Mouse (Mus musculus) intestine, embryonic 15.5 days (tissue): Measurements from ENCODE around the gene Tnnt2. TPM values are rescaled to one million over a fixed set of nuclear protein-coding genes. Genes with fewer than 3 reads are reported as not detected.

Experiments
- ATAC-seq: fragments of 200-750 bp; cut with Nextera tagmentation; 2 replicates; pipeline ENCODE4 v1.8.0; 2017; ENCODE audit warnings: moderate TSS enrichment, moderate library complexity
- H3K27ac ChIP-seq: fragments of 300-500 bp; sonication (generic); 2 replicates; pipeline ENCODE4 v1.5.1; 2015; ENCODE audit warnings: mild to moderate bottlenecking, inconsistent platforms
- H3K27me3 ChIP-seq: fragments of 300-500 bp; sonication (generic); replicated peaks from 2 replicates; pipeline ENCODE4 v1.6.1; 2015; ENCODE audit warnings: inconsistent platforms
- H3K36me3 ChIP-seq: fragments of 300-500 bp; sonication (generic); 2 replicates; pipeline ENCODE4 v1.6.1; 2015; ENCODE audit warnings: inconsistent platforms
- H3K4me1 ChIP-seq: fragments of 300-500 bp; sonication (generic); replicated peaks from 2 replicates; pipeline ENCODE4 v1.6.1; 2015; ENCODE audit warnings: inconsistent platforms
- H3K4me2 ChIP-seq: fragments of 300-500 bp; sonication (generic); replicated peaks from 2 replicates; pipeline ENCODE4 v1.6.1; 2015; ENCODE audit warnings: mild to moderate bottlenecking, inconsistent platforms
- H3K4me3 ChIP-seq: fragments of 300-500 bp; sonication (generic); replicated peaks from 2 replicates; pipeline ENCODE4 v1.5.1; 2015; ENCODE audit warnings: inconsistent platforms
- H3K9ac ChIP-seq: fragments of 300-500 bp; sonication (generic); 2 replicates; pipeline ENCODE4 v1.6.1; 2015; ENCODE audit warnings: inconsistent platforms
- H3K9me3 ChIP-seq: fragments of 300-500 bp; sonication (generic); 2 replicates; pipeline ENCODE4 v1.6.1; 2016; ENCODE audit warnings: inconsistent platforms
- WGBS: fragments of 180-500 bp; shearing (Covaris S2); methylation state at CpG from one replicate; pipeline ENCODE4 v1.1.7; 2015; 5-methylcytosine and 5-hydroxymethylcytosine counted together
- polyA plus RNA-seq: library from polyadenylated mRNA; unstranded; fragments of >200 nt; fragmentation: Nextera tagmentation; extraction: Ambion mirVana; gene quantifications from 2 replicates; pipeline ENCODE4 v1.2.1, GENCODE M21; 2015

Gene Tnnt2
- polyA plus RNA-seq: 16.4 and 17.4 TPM in 2 replicates

- Histone ChIP-seq H3K4me1 (peaks cover 16% of the 10 kb centered on the region; the same call in 1 of the 2 replicates), H3K27ac (peak within 1 kb of the TSS; percentile 14; the same call in 1 of the 2 replicates), H3K27me3 (no peaks in the 10 kb centered on the region), H3K9ac (no peak within 1 kb of the TSS), H3K36me3 (no peaks in the 10 kb centered on the region), H3K9me3 (no peaks in the 10 kb centered on the region), H3K4me3 (no peak within 1 kb of the TSS), H3K4me2 (no peak within 1 kb of the TSS)
- ATAC-seq: peak; percentile 35; the same call in 1 of the 2 replicates
- 24% methylated on average over 9 of the region's 9 CpGs for WGBS
Observed at GRCm38 (mm10) chr1:135835716-135836483, at the start of gene Tnnt2. Gene Tnnt2 (plus strand): TSS chr1:135836354.

GRCm38 (mm10) chr1:135787799-135788198, 48.4 kb upstream of the Tnnt2 start:
- peak; percentile 42; the same call in 1 of the 2 replicates for ATAC-seq
- 47% methylated on average over 3 of the region's 3 CpGs for WGBS
- H3K27me3 ChIP-seq: no peaks in the 10 kb centered on the region

GRCm38 (mm10) chr1:135788708-135789107, 47.4 kb upstream of the Tnnt2 start:
- Histone ChIP-seq H3K4me3 (no peak overlapping the region), H3K9ac (no peak overlapping the region), H3K27ac (no peak overlapping the region), H3K9me3 (no peaks in the 10 kb centered on the region), H3K4me2 (peak overlapping the region; percentile 46), H3K4me1 (peaks cover 19% of the 10 kb centered on the region), H3K36me3 (no peaks in the 10 kb centered on the region), H3K27me3 (no peaks in the 10 kb centered on the region)
- WGBS: 8% methylated on average over 10 of the region's 10 CpGs
- peak; percentile 41 for ATAC-seq

More at GRCm38 (mm10) chr1:135787799-135788198, 48.4 kb upstream of the Tnnt2 start:
- Histone ChIP-seq H3K4me1 (peaks cover 13% of the 10 kb centered on the region), H3K9me3 (no peaks in the 10 kb centered on the region), H3K27ac (no peak overlapping the region), H3K9ac (no peak overlapping the region), H3K36me3 (no peaks in the 10 kb centered on the region), H3K4me2 (no peak overlapping the region), H3K4me3 (no peak overlapping the region)

- Histone ChIP-seq H3K36me3 (no peaks in the 10 kb centered on the region), H3K4me2 (no peak overlapping the region), H3K9ac (no peak overlapping the region), H3K4me1 (peaks cover 28% of the 10 kb centered on the region), H3K4me3 (no peak overlapping the region), H3K9me3 (no peaks in the 10 kb centered on the region), H3K27me3 (no peaks in the 10 kb centered on the region), H3K27ac (no peak overlapping the region)
- no peak for ATAC-seq
- 15% methylated on average over 5 of the region's 5 CpGs for WGBS
Observed at GRCm38 (mm10) chr1:135789815-135790214, 46.3 kb upstream of the Tnnt2 start.

- WGBS: 71% methylated on average over 13 of the region's 13 CpGs
- Histone ChIP-seq H3K36me3 (no peaks in the 10 kb centered on the region), H3K27ac (peak overlapping the region; percentile 14; the same call in 1 of the 2 replicates), H3K9me3 (no peaks in the 10 kb centered on the region), H3K4me3 (no peak overlapping the region), H3K9ac (no peak overlapping the region), H3K4me2 (no peak overlapping the region), H3K27me3 (no peaks in the 10 kb centered on the region), H3K4me1 (peaks cover 33% of the 10 kb centered on the region)
- ATAC-seq: no peak
Observed at GRCm38 (mm10) chr1:135792143-135792939, 43.8 kb upstream of the Tnnt2 start.

GRCm38 (mm10) chr1:135793370-135794215, 42.6 kb upstream of the Tnnt2 start:
- Histone ChIP-seq H3K27me3 (no peaks in the 10 kb centered on the region), H3K4me3 (peak overlapping the region; percentile 29), H3K9me3 (no peaks in the 10 kb centered on the region), H3K9ac (peak overlapping the region; percentile 48), H3K36me3 (no peaks in the 10 kb centered on the region), H3K4me1 (peaks cover 29% of the 10 kb centered on the region), H3K27ac (peak overlapping the region; percentile 91), H3K4me2 (peak overlapping the region; percentile 72)
- ATAC-seq: peak; percentile 61
- WGBS: 5% methylated on average over 26 of the region's 27 CpGs

GRCm38 (mm10) chr1:135794216-135795134, 41.7 kb upstream of the Tnnt2 start:
- H3K36me3 ChIP-seq: no peaks in the 10 kb centered on the region
- 19% methylated on average over 20 of the region's 20 CpGs for WGBS
- peak overlapping the region; percentile 29 for H3K4me3 ChIP-seq
- H3K4me1 ChIP-seq: peaks cover 34% of the 10 kb centered on the region
- no peaks in the 10 kb centered on the region for H3K27me3 ChIP-seq
- H3K9me3 ChIP-seq: no peaks in the 10 kb centered on the region
- peak overlapping the region; percentile 72 for H3K4me2 ChIP-seq
- ATAC-seq: peak; percentile 71
- peak overlapping the region; percentile 48 for H3K9ac ChIP-seq
- H3K27ac ChIP-seq: peak overlapping the region; percentile 91

- H3K9me3 ChIP-seq: no peaks in the 10 kb centered on the region
- WGBS: 72% methylated on average over 1 of the region's 1 CpGs
Observed at GRCm38 (mm10) chr1:135798492-135798891, 37.7 kb upstream of the Tnnt2 start.

GRCm38 (mm10) chr1:135799109-135799627, 37.0 kb upstream of the Tnnt2 start:
- Histone ChIP-seq H3K4me1 (peaks cover 41% of the 10 kb centered on the region), H3K27ac (no peak overlapping the region), H3K9ac (no peak overlapping the region), H3K4me3 (no peak overlapping the region), H3K36me3 (no peaks in the 10 kb centered on the region), H3K9me3 (no peaks in the 10 kb centered on the region), H3K4me2 (no peak overlapping the region), H3K27me3 (no peaks in the 10 kb centered on the region)
- 39% methylated on average over 8 of the region's 8 CpGs for WGBS
- ATAC-seq: no peak

More at GRCm38 (mm10) chr1:135798492-135798891, 37.7 kb upstream of the Tnnt2 start:
- Histone ChIP-seq H3K9ac (no peak overlapping the region), H3K4me1 (peaks cover 47% of the 10 kb centered on the region), H3K27me3 (no peaks in the 10 kb centered on the region), H3K36me3 (no peaks in the 10 kb centered on the region), H3K4me3 (no peak overlapping the region), H3K4me2 (no peak overlapping the region), H3K27ac (no peak overlapping the region)
- ATAC-seq: no peak

- Histone ChIP-seq H3K27ac (peak overlapping the region; percentile 90), H3K27me3 (no peaks in the 10 kb centered on the region), H3K4me1 (peaks cover 31% of the 10 kb centered on the region), H3K4me3 (no peak overlapping the region), H3K9me3 (no peaks in the 10 kb centered on the region), H3K9ac (no peak overlapping the region), H3K36me3 (no peaks in the 10 kb centered on the region), H3K4me2 (no peak overlapping the region; the same call in 1 of the 2 replicates)
- ATAC-seq: peak; percentile 68
- WGBS: 18% methylated on average over 8 of the region's 8 CpGs
Observed at GRCm38 (mm10) chr1:135800192-135800950, 35.8 kb upstream of the Tnnt2 start.
